Mouse (Mus musculus): Measurements from ENCODE around the gene Dpp4. TPM values are rescaled to one million over a fixed set of nuclear protein-coding genes. Genes with fewer than 3 reads are reported as not detected.

Gene Dpp4
- polyA plus RNA-seq, 1 experiment, result 10.1 TPM

DNA sequence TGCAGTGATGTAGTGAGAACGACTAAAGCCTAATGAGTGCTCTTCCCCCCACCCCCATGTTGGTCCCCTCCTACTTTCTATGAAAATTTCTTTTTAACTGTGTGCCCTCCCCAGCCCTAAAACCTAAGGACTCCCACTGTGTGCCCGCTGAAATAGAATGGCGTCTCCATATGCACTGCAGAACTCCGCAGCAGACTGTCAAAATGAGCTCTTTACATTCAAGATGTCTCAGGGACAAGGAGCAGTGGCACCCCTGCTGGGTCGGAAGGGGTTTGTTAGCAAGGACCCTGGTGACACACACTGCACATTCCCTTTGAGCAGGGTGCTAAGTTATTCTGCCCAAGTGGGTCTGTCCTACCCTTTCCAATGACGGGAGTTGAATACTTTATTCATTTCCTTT, 56.3 kb downstream of the Dpp4 start:
- WGBS, result 85% methylated on average over 6 of the region's 6 CpGs
- Histone ChIP-seq H3K27ac (ENCODE audit: insufficient read depth, low read length) (no peak overlapping the region), H3K36me3 (ENCODE audit: control insufficient read depth, insufficient read depth, low read length) (peaks cover 19% of the 10 kb centered on the region; the same call in 1 of the 2 replicates), H3K4me1 (ENCODE audit: control insufficient read depth, insufficient read depth, insufficient read length) (no peaks in the 10 kb centered on the region), H3K27me3 (ENCODE audit: control insufficient read depth, insufficient read depth, low read length) (no peaks in the 10 kb centered on the region), H3K4me3 (ENCODE audit: extremely low read depth, insufficient read depth, insufficient read length) (no peak overlapping the region)
- TF ChIP-seq POLR2A (IDR thresholded peaks at IDR 0.05; ENCODE audit: low read depth, low read length), result no peak
- TF ChIP-seq CTCF (IDR thresholded peaks at IDR 0.05; ENCODE audit: extremely low read depth, insufficient read depth, insufficient read length, insufficient replicate concordance), result no peak
- DNase-seq (ENCODE audit: low read depth in 1 of 2, low spot score in 2 of 2), result no peak

DNA sequence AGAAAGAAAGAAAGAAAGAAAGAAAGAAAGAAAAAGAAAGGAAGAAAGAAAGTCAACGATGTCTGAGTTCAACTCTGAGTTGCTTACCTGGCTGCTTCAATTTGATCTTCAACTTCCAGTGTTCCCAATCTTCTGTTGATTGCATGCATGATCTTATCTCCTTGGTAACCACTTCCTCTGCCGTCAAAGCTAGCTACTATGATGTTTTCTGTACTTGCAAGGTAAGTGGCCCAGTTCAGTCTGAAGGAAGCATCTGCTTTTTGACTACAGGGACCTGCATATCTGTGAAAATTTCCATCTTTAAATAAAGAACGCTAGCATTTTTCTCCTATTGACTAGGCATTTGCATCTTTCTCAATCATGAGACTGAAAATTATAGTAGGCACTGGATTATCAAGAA, 60.0 kb downstream of the Dpp4 start:
- Histone ChIP-seq H3K27me3 (ENCODE audit: control insufficient read depth, insufficient read depth, low read length) (no peaks in the 10 kb centered on the region), H3K36me3 (ENCODE audit: control insufficient read depth, insufficient read depth, low read length) (peaks cover 7% of the 10 kb centered on the region; the same call in 1 of the 2 replicates), H3K27ac (ENCODE audit: insufficient read depth, low read length) (no peak overlapping the region), H3K4me3 (ENCODE audit: extremely low read depth, insufficient read depth, insufficient read length) (no peak overlapping the region), H3K4me1 (ENCODE audit: control insufficient read depth, insufficient read depth, insufficient read length) (no peaks in the 10 kb centered on the region)
- 61% methylated on average over 3 of the region's 3 CpGs for WGBS
- TF ChIP-seq CTCF (IDR thresholded peaks at IDR 0.05; ENCODE audit: extremely low read depth, insufficient read depth, insufficient read length, insufficient replicate concordance), result no peak
- no peak for TF ChIP-seq POLR2A (IDR thresholded peaks at IDR 0.05; ENCODE audit: low read depth, low read length)
- DNase-seq (ENCODE audit: low read depth in 1 of 2, low spot score in 2 of 2), result peak in 1 of 2 experiments; percentile 47

DNA sequence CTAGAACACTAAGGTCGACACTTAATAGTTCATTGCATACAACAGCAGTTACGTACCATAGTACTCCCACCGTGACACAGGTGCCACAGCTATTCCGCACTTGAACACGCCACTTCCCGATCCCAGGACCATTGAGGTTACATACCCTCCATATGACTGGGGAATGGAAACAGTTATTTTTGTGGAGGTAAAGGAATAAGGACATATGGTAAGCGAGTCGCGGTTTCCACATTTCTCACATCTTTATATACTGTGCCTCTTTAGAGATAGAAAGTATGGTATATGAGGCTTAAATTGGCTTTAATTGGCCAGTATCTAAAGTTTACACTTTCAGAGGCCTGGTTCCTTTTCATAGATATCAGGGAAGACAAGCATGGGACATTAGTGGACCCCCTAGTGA, 64.3 kb downstream of the Dpp4 start:
- Histone ChIP-seq H3K36me3 (ENCODE audit: control insufficient read depth, insufficient read depth, low read length) (peaks cover 6% of the 10 kb centered on the region; the same call in 1 of the 2 replicates), H3K4me1 (ENCODE audit: control insufficient read depth, insufficient read depth, insufficient read length) (no peaks in the 10 kb centered on the region), H3K27ac (ENCODE audit: insufficient read depth, low read length) (no peak overlapping the region), H3K27me3 (ENCODE audit: control insufficient read depth, insufficient read depth, low read length) (no peaks in the 10 kb centered on the region), H3K4me3 (ENCODE audit: extremely low read depth, insufficient read depth, insufficient read length) (no peak overlapping the region)
- no peak for DNase-seq (ENCODE audit: low read depth in 1 of 2, low spot score in 2 of 2)
- WGBS, result 93% methylated on average over 9 of the region's 9 CpGs
- no peak for TF ChIP-seq CTCF (IDR thresholded peaks at IDR 0.05; ENCODE audit: extremely low read depth, insufficient read depth, insufficient read length, insufficient replicate concordance)
- no peak for TF ChIP-seq POLR2A (IDR thresholded peaks at IDR 0.05; ENCODE audit: low read depth, low read length)

DNA sequence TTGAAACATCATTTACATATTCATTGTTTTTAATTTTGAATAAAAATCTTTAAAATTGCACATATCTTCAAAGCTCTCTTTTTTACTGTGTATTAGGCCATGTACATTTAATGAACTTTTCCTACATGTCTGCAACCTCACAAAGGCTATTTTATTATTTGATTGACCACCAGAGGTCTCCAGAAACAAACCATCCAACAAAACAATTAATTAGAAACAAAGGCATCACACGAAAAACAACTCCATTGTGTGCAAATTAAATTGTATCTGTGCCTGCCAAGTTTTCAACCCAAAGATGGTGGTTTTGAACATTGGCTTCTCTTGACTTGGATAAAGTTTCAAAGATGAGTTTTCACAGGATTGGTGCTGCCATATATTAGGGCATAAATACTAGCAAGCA, 65.3 kb downstream of the Dpp4 start:
- Histone ChIP-seq H3K4me1 (ENCODE audit: control insufficient read depth, insufficient read depth, insufficient read length) (no peaks in the 10 kb centered on the region), H3K36me3 (ENCODE audit: control insufficient read depth, insufficient read depth, low read length) (peaks cover 10% of the 10 kb centered on the region), H3K27me3 (ENCODE audit: control insufficient read depth, insufficient read depth, low read length) (no peaks in the 10 kb centered on the region), H3K4me3 (ENCODE audit: extremely low read depth, insufficient read depth, insufficient read length) (no peak overlapping the region), H3K27ac (ENCODE audit: insufficient read depth, low read length) (no peak overlapping the region)
- TF ChIP-seq POLR2A (IDR thresholded peaks at IDR 0.05; ENCODE audit: low read depth, low read length), result no peak
- TF ChIP-seq CTCF (IDR thresholded peaks at IDR 0.05; ENCODE audit: extremely low read depth, insufficient read depth, insufficient read length, insufficient replicate concordance), result no peak
- no peak for DNase-seq (ENCODE audit: low read depth in 1 of 2, low spot score in 2 of 2)
- 26% methylated on average over 1 of the region's 1 CpGs for WGBS

DNA sequence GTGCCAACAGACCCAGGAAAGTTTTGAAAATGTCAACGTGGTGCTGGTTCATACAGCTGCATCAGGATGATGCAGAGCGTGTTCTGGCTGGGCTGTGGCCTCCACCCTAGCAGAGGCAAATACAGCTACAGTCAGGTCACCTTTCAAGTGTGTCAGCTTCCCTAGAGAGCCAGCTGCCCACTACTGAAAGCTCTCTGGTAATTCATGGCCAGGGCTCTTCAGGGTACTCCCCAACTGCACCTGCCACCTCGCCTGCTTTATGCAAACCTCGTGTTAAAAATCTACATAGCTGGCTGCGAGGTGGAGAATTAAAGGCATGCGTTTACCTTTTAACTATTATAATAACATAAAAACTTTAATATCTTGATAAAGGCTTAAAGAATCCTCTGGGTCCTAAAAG, 67.7 kb downstream of the Dpp4 start:
- Histone ChIP-seq H3K4me1 (ENCODE audit: control insufficient read depth, insufficient read depth, insufficient read length) (no peaks in the 10 kb centered on the region), H3K27me3 (ENCODE audit: control insufficient read depth, insufficient read depth, low read length) (no peaks in the 10 kb centered on the region), H3K27ac (ENCODE audit: insufficient read depth, low read length) (no peak overlapping the region), H3K4me3 (ENCODE audit: extremely low read depth, insufficient read depth, insufficient read length) (no peak overlapping the region), H3K36me3 (ENCODE audit: control insufficient read depth, insufficient read depth, low read length) (peaks cover 12% of the 10 kb centered on the region)
- TF ChIP-seq CTCF (IDR thresholded peaks at IDR 0.05; ENCODE audit: extremely low read depth, insufficient read depth, insufficient read length, insufficient replicate concordance) (no peak), POLR2A (IDR thresholded peaks at IDR 0.05; ENCODE audit: low read depth, low read length) (no peak)
- 77% methylated on average over 6 of the region's 6 CpGs for WGBS
- DNase-seq (ENCODE audit: low read depth in 1 of 2, low spot score in 2 of 2), result no peak

DNA sequence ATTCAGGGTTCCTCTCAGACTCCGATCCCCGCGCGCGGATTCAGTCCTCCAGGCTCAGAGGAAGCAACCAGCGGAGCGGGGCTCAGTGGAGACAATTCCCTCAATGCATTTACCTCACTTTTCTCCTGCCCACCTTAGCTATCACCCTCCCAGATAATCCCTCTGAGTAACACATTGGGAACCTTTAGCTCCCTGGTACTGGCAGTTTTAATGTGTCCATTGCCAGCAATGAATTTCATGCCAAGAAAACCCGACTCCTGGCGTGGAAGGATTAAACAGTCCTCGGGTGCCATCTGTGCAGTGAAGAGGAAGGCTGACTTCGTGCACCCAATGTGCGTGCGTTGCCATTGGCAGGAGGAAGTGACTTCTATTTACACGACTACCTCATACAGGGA, 70.3 kb downstream of the Dpp4 start:
- no peaks in the 10 kb centered on the region for H3K27me3 ChIP-seq (ENCODE audit: control insufficient read depth, insufficient read depth, low read length)
- no peak for TF ChIP-seq CTCF (IDR thresholded peaks at IDR 0.05; ENCODE audit: extremely low read depth, insufficient read depth, insufficient read length, insufficient replicate concordance)
- WGBS, result 91% methylated on average over 14 of the region's 14 CpGs
- peaks cover 14% of the 10 kb centered on the region for H3K36me3 ChIP-seq (ENCODE audit: control insufficient read depth, insufficient read depth, low read length)
- H3K27ac ChIP-seq (ENCODE audit: insufficient read depth, low read length), result no peak overlapping the region
- DNase-seq (ENCODE audit: low read depth in 1 of 2, low spot score in 2 of 2), result no peak
- no peak overlapping the region for H3K4me3 ChIP-seq (ENCODE audit: extremely low read depth, insufficient read depth, insufficient read length)
- no peaks in the 10 kb centered on the region for H3K4me1 ChIP-seq (ENCODE audit: control insufficient read depth, insufficient read depth, insufficient read length)

DNA sequence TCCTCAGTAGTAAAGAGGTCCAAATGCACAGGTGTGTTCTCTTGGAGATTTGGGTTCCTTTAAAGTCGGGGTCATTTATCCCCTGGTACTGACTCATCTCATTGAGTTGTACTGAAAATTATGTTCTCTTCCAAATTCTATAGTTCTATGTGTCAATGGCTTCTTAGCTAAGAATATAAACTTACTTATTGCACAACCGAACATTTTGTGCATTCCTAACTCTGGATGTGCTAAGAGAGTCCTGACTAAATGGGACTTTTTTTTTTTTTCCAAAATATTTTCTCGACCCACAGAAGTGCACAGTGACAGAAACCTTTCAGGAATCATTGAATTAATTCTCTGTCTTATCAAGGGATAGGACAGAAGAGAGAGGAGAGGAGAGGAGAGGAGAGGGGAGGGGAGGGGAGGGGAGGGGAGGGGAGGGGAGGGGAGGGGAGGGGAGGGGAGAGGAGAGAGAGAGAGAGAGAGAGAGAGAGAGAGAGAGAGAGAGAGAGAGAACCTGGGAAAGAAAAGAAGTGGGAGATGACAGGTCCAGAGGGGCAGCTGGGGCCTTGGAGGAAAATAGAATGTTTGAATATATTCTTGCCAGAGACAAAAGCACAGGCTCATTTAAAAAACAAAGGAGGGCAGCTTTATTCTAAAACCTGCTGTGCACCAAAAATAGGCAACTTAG, 70.8 kb downstream of the Dpp4 start:
- H3K27ac ChIP-seq (ENCODE audit: insufficient read depth, low read length), result no peak overlapping the region
- no peak for DNase-seq (ENCODE audit: low read depth in 1 of 2, low spot score in 2 of 2)
- H3K4me1 ChIP-seq (ENCODE audit: control insufficient read depth, insufficient read depth, insufficient read length), result no peaks in the 10 kb centered on the region
- no peaks in the 10 kb centered on the region for H3K27me3 ChIP-seq (ENCODE audit: control insufficient read depth, insufficient read depth, low read length)
- WGBS, result 83% methylated on average over 3 of the region's 3 CpGs
- TF ChIP-seq POLR2A (IDR thresholded peaks at IDR 0.05; ENCODE audit: low read depth, low read length) (no peak), CTCF (IDR thresholded peaks at IDR 0.05; ENCODE audit: extremely low read depth, insufficient read depth, insufficient read length, insufficient replicate concordance) (no peak)
- no peak overlapping the region for H3K4me3 ChIP-seq (ENCODE audit: extremely low read depth, insufficient read depth, insufficient read length)
- peaks cover 14% of the 10 kb centered on the region for H3K36me3 ChIP-seq (ENCODE audit: control insufficient read depth, insufficient read depth, low read length)
